Mouse (Mus musculus) liver, adult 2 months (tissue): ENCODE data around the gene Cox20.

Experiments used
- CTCF ChIP-seq: fragments of 200-500 bp; IDR thresholded peaks from 2 replicates; pipeline ENCODE4 v1.5.1; 2011; ENCODE audit warnings: low read depth, low read length, control low read depth
- POLR2A ChIP-seq: fragments of 200-500 bp; IDR thresholded peaks from 2 replicates; pipeline ENCODE4 v1.6.1; 2011; ENCODE audit warnings: low read length, control low read depth; ENCODE audit not compliant: insufficient read depth; ENCODE audit errors: extremely low read depth

GRCm38 (mm10) chr1:178336289-178336775, 17.4 kb downstream of the Cox20 start:
- TF ChIP-seq CTCF (no peak), POLR2A (no peak)
